Mouse (Mus musculus): ENCODE measurements around the gene Tpsg1.

DNA sequence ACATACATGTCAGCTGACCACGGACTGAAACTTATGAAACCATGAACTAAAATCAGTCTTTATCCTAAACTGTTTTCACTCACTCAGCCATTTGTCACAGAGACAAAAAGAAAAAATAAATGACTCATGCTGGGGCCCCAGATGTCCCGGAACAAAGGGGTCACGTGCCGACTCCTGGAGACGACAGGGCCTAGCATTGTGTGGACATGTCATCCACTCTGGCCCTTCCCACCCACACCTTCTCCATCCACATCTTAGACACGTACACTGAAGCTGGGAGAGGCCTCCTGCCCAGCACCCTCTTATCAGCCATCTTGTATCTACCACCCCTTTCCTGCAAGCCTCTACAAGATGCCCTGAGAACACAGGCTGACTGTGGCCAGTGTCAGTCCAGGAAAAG, 48.9 kb downstream of the Tpsg1 start:
- TF ChIP-seq CTCF (conservative IDR thresholded peaks at IDR 0.05; ENCODE audit: low read length) = no peak
- no peak for TF ChIP-seq POU5F1 (IDR thresholded peaks at IDR 0.05; ENCODE audit: borderline replicate concordance, low read length)
